Mouse (Mus musculus) MEL (cell line): ENCODE results near the gene Ccl20.

Experiments
- CHD2 ChIP-seq: IDR thresholded peaks from 2 replicates; pipeline ENCODE4 v1.6.1; 2011; ENCODE audit warnings: low read length, improper control_type of control experiment
- CTCF ChIP-seq, 3 experiments: IDR thresholded peaks in 2 of 3; conservative IDR thresholded peaks in 1 of 3; 2 replicates each; pipeline ENCODE4 v1.5.1; 2011 to 2012; ENCODE audit warnings: low read length in 3 of 3, low read depth in 2 of 3, mild to moderate bottlenecking in 2 of 3, improper control_type of control experiment in 1 of 3, inconsistent platforms in 1 of 3, mixed read lengths in 1 of 3, moderate library complexity in 1 of 3; ENCODE audit not compliant: control insufficient read depth in 1 of 3, insufficient read depth in 1 of 3, poor library complexity in 1 of 3, severe bottlenecking in 1 of 3
- ELF1 ChIP-seq: IDR thresholded peaks from 2 replicates; pipeline ENCODE4 v1.6.1; 2014; ENCODE audit warnings: low read depth, mild to moderate bottlenecking, inconsistent platforms, low read length, improper control_type of control experiment, moderate library complexity
- EP300 ChIP-seq, 2 experiments: IDR thresholded peaks; 2 replicates each; pipeline ENCODE4 v1.6.1; 2011; ENCODE audit warnings: improper control_type of control experiment in 2 of 2, low read length in 2 of 2, low read depth in 1 of 2, mild to moderate bottlenecking in 1 of 2
- ETS1 ChIP-seq: IDR thresholded peaks from 2 replicates; pipeline ENCODE4 v1.6.1; 2012; ENCODE audit warnings: low read depth, mild to moderate bottlenecking, inconsistent platforms, low read length, improper control_type of control experiment, moderate library complexity
- HCFC1 ChIP-seq: IDR thresholded peaks from 2 replicates; pipeline ENCODE4 v1.6.1; 2012; ENCODE audit warnings: low read depth, mild to moderate bottlenecking, inconsistent platforms, low read length, improper control_type of control experiment, moderate library complexity
- JUND ChIP-seq: IDR thresholded peaks from 2 replicates; pipeline ENCODE4 v1.6.1; 2011; ENCODE audit warnings: low read depth, mild to moderate bottlenecking, improper control_type of control experiment, low read length
- MXI1 ChIP-seq: IDR thresholded peaks from 2 replicates; pipeline ENCODE4 v1.6.1; 2011; ENCODE audit warnings: mild to moderate bottlenecking, low read depth, low read length, improper control_type of control experiment
- POLR2A ChIP-seq, 2 experiments: IDR thresholded peaks; 2 replicates each; pipeline ENCODE4 v1.6.1; 2011 to 2012; ENCODE audit warnings: low read length in 2 of 2, mild to moderate bottlenecking in 2 of 2, control low read depth in 1 of 2, improper control_type of control experiment in 1 of 2, low read depth in 1 of 2, moderate library complexity in 1 of 2; ENCODE audit not compliant: control insufficient read depth in 1 of 2, insufficient read depth in 1 of 2, poor library complexity in 1 of 2
- RCOR1 ChIP-seq: IDR thresholded peaks from 2 replicates; pipeline ENCODE4 v1.6.1; 2012; ENCODE audit warnings: low read depth, mild to moderate bottlenecking, inconsistent platforms, low read length, improper control_type of control experiment
- SIN3A ChIP-seq: IDR thresholded peaks from 2 replicates; pipeline ENCODE4 v1.6.1; 2012; ENCODE audit warnings: low read length, improper control_type of control experiment, inconsistent platforms
- TAL1 ChIP-seq: IDR thresholded peaks from 2 replicates; pipeline ENCODE4 v1.6.1; 2012; ENCODE audit warnings: mild to moderate bottlenecking, inconsistent platforms, low read length, moderate library complexity, mixed read lengths
- TBP ChIP-seq: IDR thresholded peaks from 2 replicates; pipeline ENCODE4 v1.8.0; 2011; ENCODE audit warnings: low read depth, low read length, improper control_type of control experiment
- USF1 ChIP-seq: IDR thresholded peaks from 2 replicates; pipeline ENCODE4 v1.6.1; 2014; ENCODE audit warnings: low read depth, mild to moderate bottlenecking, inconsistent platforms, low read length, improper control_type of control experiment, moderate library complexity

- no peak for TF ChIP-seq ETS1
- no peak for TF ChIP-seq RCOR1
- no peak for TF ChIP-seq POLR2A (IDR thresholded peaks at IDR 0.05; ENCODE audit: control insufficient read depth in 1 of 2, insufficient read depth in 1 of 2, low read depth in 1 of 2, low read length in 2 of 2, poor library complexity in 1 of 2)
- TF ChIP-seq USF1: no peak
- no peak for TF ChIP-seq TAL1
- no peak for TF ChIP-seq ELF1
- TF ChIP-seq CTCF (IDR thresholded peaks at IDR 0.05 in 2 of 3, conservative IDR thresholded peaks at IDR 0.05 in 1 of 3; ENCODE audit: control insufficient read depth in 1 of 3, insufficient read depth in 1 of 3, low read depth in 2 of 3, low read length in 3 of 3, poor library complexity in 1 of 3, severe bottlenecking in 1 of 3): no peak
- TF ChIP-seq EP300 (IDR thresholded peaks at IDR 0.05; ENCODE audit: low read depth in 1 of 2, low read length in 2 of 2): no peak
- no peak for TF ChIP-seq CHD2
- TF ChIP-seq TBP: no peak
- no peak for TF ChIP-seq JUND
- no peak for TF ChIP-seq MXI1
- TF ChIP-seq HCFC1: no peak
- no peak for TF ChIP-seq SIN3A
These were observed 16.9 kb upstream of the Ccl20 start for GRCm38 (mm10) chr1:83099580-83100137.
